Mouse (Mus musculus) 416B (cell line): ENCODE data around the gene Scarb1.
A peak's percentile ranks its signal among the peaks of the same experiment; 100 is the strongest.

Source experiments
- DNase-seq: peaks from one replicate; pipeline ENCODE4 v3.0.0; 2011; ENCODE audit warnings: low read depth

The Scarb1 gene

GRCm38 (mm10) chr5:125364851-125365429 lies 24.0 kb upstream of the Scarb1 start:
- no peak for DNase-seq

GRCm38 (mm10) chr5:125363894-125364293 lies 23.0 kb upstream of the Scarb1 start:
- peak; percentile 83 for DNase-seq

GRCm38 (mm10) chr5:125360981-125361510 lies 20.2 kb upstream of the Scarb1 start:
- DNase-seq = peak; percentile 91

- DNase-seq = no peak
Observed at GRCm38 (mm10) chr5:125360566-125360965, 19.7 kb upstream of the Scarb1 start.

DNA sequence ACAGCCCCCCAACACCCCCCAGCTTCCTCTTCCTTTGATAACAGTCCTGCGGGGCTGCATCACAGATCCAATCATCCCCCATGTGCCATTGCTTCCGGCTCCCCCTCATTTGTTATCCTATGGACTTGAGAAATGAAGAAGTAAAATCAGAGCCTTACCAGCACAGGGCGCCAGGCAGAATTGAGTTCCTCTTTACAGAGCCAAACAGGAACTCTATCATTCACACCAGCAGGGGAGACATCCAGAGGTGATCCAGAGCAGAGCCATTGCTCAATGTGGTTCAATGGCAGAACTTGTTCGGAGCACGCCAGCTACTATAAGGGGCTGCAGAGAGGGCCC lies 17.3 kb upstream of the Scarb1 start:
- peak; percentile 95 for DNase-seq

DNA sequence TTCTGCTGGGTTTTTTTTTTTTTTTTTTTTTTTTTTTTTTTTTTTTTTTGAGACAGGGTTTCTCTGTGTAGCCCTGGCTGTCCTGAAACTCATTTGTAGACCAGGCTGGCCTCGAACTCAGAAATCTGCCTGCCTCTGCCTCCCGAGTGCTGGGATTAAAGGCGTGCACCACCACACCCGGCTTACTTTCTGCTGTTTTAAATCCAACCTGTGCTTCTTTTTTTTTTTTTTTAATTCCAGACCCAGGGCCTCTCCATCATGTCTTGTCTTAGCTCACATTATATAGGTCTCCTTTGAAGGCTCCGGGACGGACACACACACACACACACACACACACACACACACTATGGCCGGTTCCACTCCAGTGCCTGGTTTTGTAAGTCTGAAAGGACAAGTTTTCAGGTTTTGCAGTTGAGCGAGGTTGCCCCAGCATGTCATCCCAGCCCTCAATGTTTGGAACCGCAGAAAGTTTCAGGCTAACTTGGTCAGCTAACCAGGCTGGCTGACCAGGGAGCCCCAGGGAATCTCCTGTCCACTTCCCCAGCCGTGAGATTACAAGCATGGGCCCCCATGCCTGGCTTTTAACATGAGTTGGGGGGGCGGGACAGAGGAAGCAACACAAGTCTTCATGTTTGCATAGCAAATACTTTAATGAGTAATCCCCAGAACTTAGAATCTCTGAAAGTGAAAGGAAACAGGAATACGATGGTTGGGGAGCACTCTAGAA lies 16.8 kb upstream of the Scarb1 start:
- DNase-seq = no peak

DNA sequence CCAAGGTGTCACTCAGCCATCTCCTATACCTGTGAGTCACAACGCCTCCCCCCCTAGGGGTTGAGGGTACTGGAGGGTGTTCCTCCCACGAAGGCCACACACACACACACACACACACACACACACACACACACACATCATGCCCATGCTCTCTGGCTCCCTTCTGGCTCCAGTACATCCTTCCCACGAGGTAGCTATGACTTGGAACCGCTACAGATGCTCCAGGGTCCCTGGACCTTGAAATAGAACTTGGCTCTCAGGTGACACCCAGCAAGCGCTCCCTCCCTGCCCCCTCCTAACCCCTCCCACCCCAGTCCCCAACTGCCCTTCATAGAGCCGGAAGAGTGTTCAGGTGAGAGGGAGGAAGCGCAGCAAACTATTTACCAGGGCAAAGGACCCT lies 14.8 kb upstream of the Scarb1 start:
- DNase-seq = no peak

DNA sequence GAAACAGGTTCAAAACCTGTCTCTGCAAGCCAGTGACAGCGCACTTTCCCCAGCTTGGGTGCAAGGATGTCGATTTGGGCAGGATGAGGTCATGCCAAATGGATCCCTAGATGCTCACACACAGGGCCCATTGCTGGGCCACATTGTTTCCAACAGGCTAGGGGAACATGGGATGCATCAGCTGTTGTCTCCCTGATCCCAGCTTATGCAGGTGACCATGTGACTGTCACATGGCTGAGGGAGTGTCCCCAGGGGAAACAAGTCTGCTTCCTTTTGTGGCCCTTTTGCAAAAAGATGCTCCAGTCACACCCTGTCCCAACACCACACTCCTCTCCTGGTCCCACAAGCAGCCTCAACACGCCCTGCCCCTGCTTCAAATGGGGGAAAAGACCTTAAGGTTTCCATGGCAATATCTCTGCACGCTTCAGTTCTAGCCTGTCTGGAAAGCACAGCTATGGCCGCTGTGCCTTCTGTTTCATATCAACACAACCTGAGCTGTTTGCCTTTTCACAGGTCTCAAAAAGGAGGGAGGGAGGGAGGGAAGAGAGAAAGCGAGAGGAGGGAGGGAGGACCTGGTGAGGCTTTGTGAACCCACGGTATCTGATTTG lies 14.1 kb upstream of the Scarb1 start:
- no peak for DNase-seq

- DNase-seq = peak; percentile 97
Observed at GRCm38 (mm10) chr5:125352781-125353294, 11.9 kb upstream of the Scarb1 start.

DNA sequence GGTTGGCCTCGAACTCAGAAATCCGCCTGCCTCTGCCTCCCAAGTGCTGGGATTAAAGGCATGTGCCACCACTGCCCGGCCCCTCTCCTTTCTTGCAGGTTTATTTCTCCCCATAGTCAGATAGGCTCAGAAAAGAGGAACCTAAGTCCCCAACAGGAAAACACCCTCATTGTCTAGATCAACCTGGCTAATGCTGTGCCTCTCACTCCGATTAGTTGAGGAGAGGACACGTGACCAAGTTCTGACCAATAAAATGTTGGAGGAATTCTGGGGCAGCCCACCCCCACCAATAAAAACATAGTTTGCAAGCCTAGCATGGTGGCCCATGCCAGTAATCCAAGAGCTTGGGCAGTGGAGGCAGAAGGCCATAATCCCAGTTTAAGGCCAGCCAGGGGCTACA lies 11.0 kb upstream of the Scarb1 start:
- DNase-seq = peak; percentile 88

GRCm38 (mm10) chr5:125351057-125351456 lies 10.2 kb upstream of the Scarb1 start:
- DNase-seq = no peak

DNA sequence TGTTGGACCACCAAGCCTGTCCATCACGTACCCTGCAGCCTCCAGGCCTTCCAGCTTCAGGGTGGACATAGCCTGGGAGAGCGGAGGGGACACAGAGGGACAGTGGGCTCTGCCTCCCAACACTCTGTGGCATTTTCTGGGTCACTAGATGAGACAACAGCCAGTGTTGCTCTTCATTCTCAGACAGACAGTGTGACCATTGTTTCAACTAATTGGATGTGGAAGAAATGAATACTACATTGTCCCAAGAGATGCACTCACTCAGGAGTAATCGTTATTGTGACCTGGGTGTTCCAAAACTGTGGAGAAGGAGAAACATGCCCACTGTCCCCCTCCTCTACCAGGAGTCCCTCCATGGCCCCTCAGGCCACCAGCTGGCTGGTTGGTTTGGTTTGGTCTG lies 8.5 kb upstream of the Scarb1 start:
- no peak for DNase-seq

DNA sequence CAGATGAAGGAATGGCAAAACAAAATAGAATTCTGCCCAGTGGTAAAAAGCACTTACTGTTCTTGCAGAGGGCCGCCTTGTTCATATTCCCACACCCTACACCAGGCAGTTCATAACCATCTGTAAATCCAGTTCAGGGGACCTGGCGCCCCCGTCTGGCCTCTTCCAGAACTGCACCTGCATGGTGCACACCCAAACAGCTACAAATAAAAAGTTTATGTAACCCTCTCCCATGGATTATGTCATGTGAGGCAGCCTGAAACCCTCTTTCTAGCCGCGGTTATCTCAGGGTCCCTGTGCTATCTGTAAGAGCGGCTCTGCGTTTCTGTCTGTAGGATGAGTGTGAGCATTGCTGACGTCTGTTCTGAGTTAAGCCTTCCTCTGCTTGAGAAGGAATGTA lies 7.6 kb upstream of the Scarb1 start:
- peak; percentile 88 for DNase-seq

- DNase-seq = no peak
Observed at GRCm38 (mm10) chr5:125348067-125348466, 7.2 kb upstream of the Scarb1 start.

DNA sequence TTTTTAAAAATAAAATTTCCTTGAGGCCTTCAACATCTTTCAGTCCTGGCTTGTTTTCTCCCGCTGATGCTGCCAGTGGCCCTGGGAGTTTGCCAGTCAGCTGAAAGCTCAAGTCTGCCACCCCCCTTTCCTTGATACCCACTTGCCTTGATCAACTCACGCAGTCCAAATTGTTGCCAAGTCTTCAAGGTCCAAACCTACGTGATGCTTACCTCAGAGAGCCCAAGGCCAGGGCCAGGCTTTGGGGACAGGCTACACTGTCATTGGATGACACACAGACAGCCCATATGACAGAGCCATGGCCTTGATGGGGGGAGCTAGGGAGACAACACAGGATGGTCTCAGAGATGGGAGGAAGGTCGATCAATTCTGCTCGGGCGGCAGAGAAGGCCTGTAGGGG lies 3.4 kb upstream of the Scarb1 start:
- no peak for DNase-seq

GRCm38 (mm10) chr5:125341459-125342090 lies 681 bp upstream of the Scarb1 start:
- DNase-seq = no peak

DNA sequence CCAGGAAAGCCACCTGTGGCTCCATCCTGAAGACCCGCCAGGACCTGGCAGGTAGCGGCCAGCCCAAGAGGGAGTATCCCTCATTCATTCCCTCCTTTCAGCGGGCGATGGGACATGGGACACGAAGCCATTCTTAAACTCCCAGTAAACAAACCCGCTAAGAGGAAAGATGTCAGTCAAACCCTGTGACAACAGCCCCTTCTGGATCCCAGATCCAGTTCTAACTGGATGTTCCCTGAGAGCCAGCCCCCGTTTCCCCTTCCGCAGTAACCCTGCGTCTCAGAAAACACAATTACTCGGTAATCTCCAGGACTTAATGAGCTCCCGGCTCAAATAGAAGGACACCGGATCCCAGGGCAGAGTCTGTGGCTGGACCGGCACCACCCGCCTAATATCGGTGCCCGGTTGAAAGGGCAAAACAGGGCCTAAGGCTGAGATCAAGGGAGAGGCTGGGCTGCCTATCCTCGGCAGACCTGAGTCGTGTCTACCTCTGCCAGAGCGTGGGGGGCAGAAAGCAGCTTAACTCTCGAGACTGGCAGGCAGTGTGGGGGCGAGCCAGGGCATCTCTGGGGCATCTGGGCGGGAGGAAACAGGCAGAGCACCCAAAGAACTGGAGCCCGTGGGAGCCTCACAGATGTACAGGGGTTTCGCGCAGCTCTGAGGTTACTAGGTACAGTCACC lies 903 bp downstream of the Scarb1 start:
- DNase-seq = peak; percentile 71

GRCm38 (mm10) chr5:125339108-125339751 lies 1.7 kb downstream of the Scarb1 start:
- DNase-seq = peak; percentile 98

DNA sequence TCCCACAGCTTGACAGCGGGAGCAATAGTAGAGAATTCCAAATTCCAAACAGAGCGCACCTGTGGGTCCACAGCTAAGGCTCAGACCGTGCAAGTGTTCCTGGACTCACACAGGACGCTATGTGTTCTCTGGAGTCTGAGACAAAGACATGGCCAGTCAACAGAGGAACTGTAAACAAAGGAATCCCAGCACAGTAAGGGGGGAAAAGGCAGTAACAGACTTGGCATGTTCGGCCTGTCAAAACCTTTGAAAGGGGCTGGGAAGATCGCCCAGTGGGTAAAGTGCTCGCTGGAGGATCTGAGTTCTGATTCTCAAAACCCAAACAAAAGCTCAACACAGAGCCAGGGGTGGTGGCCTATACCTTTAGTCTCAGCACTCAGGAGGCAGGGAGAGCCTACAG lies 3.4 kb downstream of the Scarb1 start:
- no peak for DNase-seq

- DNase-seq = peak; percentile 87
Observed at GRCm38 (mm10) chr5:125337012-125337411, 3.9 kb downstream of the Scarb1 start.

GRCm38 (mm10) chr5:125333009-125333408 lies 7.9 kb downstream of the Scarb1 start:
- no peak for DNase-seq

DNA sequence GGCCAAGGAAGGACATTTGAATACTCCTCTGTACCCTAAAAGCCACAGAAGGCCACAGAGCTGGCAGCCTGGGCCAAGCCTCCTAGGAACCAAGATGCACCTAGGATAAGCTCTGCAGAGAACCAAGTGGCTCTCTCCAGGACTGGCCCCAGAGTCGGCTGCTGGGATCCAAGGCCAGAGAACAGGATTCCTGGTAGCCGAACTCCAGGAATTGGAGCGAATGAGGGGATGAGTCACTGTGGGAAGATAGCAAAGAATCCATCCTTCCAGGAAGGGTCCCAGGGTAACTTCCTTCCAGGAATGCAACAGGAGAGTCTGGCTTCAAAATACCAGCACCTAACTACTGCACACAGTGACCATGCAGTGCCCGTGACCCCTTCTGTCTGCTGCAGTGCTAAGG lies 8.6 kb downstream of the Scarb1 start:
- DNase-seq = no peak
